10 mouse cellular contexts compared by ENCODE assay signal in genomic region chr4:13241628-13242479, GRCm38 (mm10).
DNase-seq lines count a peak whose midpoint lies in the region; ATAC-seq and TF ChIP-seq lines count a peak whose summit lies in the region.
"Had no signal": no experiment of that assay in that cellular context is flagged by ENCODE, and none has a peak within 500 bp of the region (broad histone marks: within the 10 kb centered on the region; RNA-seq: fewer than 3 reads in every experiment).

No protein-coding gene starts in this region.

- no peak for TF ChIP-seq CTCF in heart, postnatal 0 days (IDR thresholded peaks at IDR 0.05; ENCODE audit: low read depth)
- no peak for TF ChIP-seq CTCF in lung, postnatal 0 days (IDR thresholded peaks at IDR 0.05)

- H3K9me3 ChIP-seq in heart, postnatal 0 days (replicated peaks; ENCODE audit: control insufficient read depth, low read length) = no peaks in the 10 kb centered on the region
- H3K9me3 ChIP-seq in lung, postnatal 0 days (ENCODE audit: low read length) = no peaks in the 10 kb centered on the region

- H3K9ac ChIP-seq in heart, postnatal 0 days (replicated peaks; ENCODE audit: low read depth, low read length) = no peak overlapping the region
- H3K9ac ChIP-seq in lung, postnatal 0 days (replicated peaks; ENCODE audit: low read depth) = no peak overlapping the region

- WGBS in heart, postnatal 0 days = 61% methylated on average over 21 of the region's 21 CpGs
- 62% methylated on average over 21 of the region's 21 CpGs for WGBS in lung, postnatal 0 days

- intact Hi-C loops in left cerebral cortex, postnatal 4 days (cut with DNase I) = no loop called here

- no peaks in the 10 kb centered on the region for H3K36me3 ChIP-seq in heart, postnatal 0 days (replicated peaks; ENCODE audit: control insufficient read depth, insufficient read depth, low read length)
- no peaks in the 10 kb centered on the region for H3K36me3 ChIP-seq in lung, postnatal 0 days (ENCODE audit: insufficient read depth, low read length)

- peak overlapping the region; percentile 46 for H3K27ac ChIP-seq in heart, postnatal 0 days (ENCODE audit: low read depth)
- H3K27ac ChIP-seq in lung, postnatal 0 days (ENCODE audit: low read length) = peak overlapping the region; percentile 20; the same call in 1 of the 2 replicates

- no peak overlapping the region for H3K4me3 ChIP-seq in heart, postnatal 0 days (ENCODE audit: low read depth, low read length)
- H3K4me3 ChIP-seq in lung, postnatal 0 days (ENCODE audit: low read depth, low read length) = no peak overlapping the region

- DNase-seq in embryo, embryonic 10 days (ENCODE audit: low spot score) = peak; percentile 54
- no peak for DNase-seq in embryo, embryonic 9.5 days (ENCODE audit: extremely low spot score)
- DNase-seq in embryo, embryonic 11 days = peak; percentile 75
- no peak for DNase-seq in heart, postnatal 0 days (ENCODE audit: low spot score)
- peak; percentile 49 for DNase-seq in lung, postnatal 0 days (ENCODE audit: low spot score)
- DNase-seq in ovary, adult 18-20 months (ENCODE audit: low spot score) = no peak
- no peak for DNase-seq in testis, postnatal 10 days (ENCODE audit: low spot score)
- no peak for DNase-seq in left cerebral cortex, postnatal 4 days
- DNase-seq: midbrain, embryonic 14.5 days; right cerebral cortex, postnatal 25 days had no signal

- no peak for TF ChIP-seq EP300 in heart, postnatal 0 days (IDR thresholded peaks at IDR 0.05; ENCODE audit: low read depth)
- no peak for TF ChIP-seq EP300 in lung, postnatal 0 days (IDR thresholded peaks at IDR 0.05)

- H3K4me1 ChIP-seq in heart, postnatal 0 days (ENCODE audit: control insufficient read depth, insufficient read depth) = peaks cover 19% of the 10 kb centered on the region
- H3K4me1 ChIP-seq in lung, postnatal 0 days (ENCODE audit: insufficient read depth, low read depth, low read length) = no peaks in the 10 kb centered on the region

- no peak overlapping the region for H3K4me2 ChIP-seq in heart, postnatal 0 days (ENCODE audit: low read depth, low read length)
- 0 out of 2 replicates have a peak overlapping the region, but pooled peaks have one; percentile 5 for H3K4me2 ChIP-seq in lung, postnatal 0 days (replicated peaks; ENCODE audit: low read depth, low read length)

- no peak for ATAC-seq in heart, postnatal 0 days (ENCODE audit: insufficient read depth, low read depth)
- ATAC-seq in lung, postnatal 0 days = peak; percentile 59

- no peaks in the 10 kb centered on the region for H3K27me3 ChIP-seq in heart, postnatal 0 days (ENCODE audit: control insufficient read depth, insufficient read depth, low read length)
- H3K27me3 ChIP-seq in lung, postnatal 0 days (replicated peaks; ENCODE audit: insufficient read depth, low read length) = no peaks in the 10 kb centered on the region

Comparison
In these comparisons a context has a peak if more than half of its experiments do, and no peak if none do; other contexts are left out.
1. DNase-seq: peak in embryo, embryonic 10 days (single experiment), embryo, embryonic 11 days (single experiment) and lung, postnatal 0 days (single experiment); none in embryo, embryonic 9.5 days (single experiment), heart, postnatal 0 days (single experiment), ovary, adult 18-20 months (single experiment), testis, postnatal 10 days (single experiment) and left cerebral cortex, postnatal 4 days (single experiment).